In the genomic region with DNA sequence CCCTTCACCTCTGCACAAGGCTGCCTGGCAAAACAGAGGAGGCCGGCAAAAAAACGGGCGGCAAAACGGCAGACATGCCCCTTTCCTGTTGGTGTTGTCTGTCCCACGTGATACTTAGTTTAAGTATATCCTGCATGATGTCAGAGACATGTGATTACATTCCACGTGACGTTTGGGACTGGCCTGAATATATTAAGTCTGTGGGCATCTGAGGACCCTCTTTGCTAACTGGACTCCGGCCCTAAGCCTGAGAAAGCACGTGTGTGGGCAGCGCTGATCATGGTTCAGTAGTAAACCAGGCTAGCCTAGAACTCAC, we compare ENCODE assay signal across 8 mouse cellular contexts. TPM values are rescaled to one million over a fixed set of nuclear protein-coding genes. Genes with fewer than 3 reads are reported as not detected.
A peak's percentile ranks its signal among the peaks of the same experiment; 100 is the strongest.
DNase-seq lines count a peak whose midpoint lies in the region; ATAC-seq lines count a peak whose summit lies in the region.

No protein-coding gene starts in this region.

- 0 out of 2 replicates have a peak, but pooled peaks cover 5% of the 10 kb centered on the region for H3K27me3 ChIP-seq in kidney, embryonic 14.5 days (ENCODE audit: control insufficient read depth, insufficient read depth, low read length)
- no peaks in the 10 kb centered on the region for H3K27me3 ChIP-seq in hindbrain, embryonic 14.5 days (ENCODE audit: control insufficient read depth, insufficient read depth, low read length)
- peaks cover 18% of the 10 kb centered on the region for H3K27me3 ChIP-seq in midbrain, embryonic 13.5 days

- H3K27ac ChIP-seq in kidney, embryonic 14.5 days (ENCODE audit: low read depth, low read length), result peak overlapping the region; percentile 94
- peak overlapping the region; percentile 74 for H3K27ac ChIP-seq in hindbrain, embryonic 14.5 days
- H3K27ac ChIP-seq in midbrain, embryonic 13.5 days, result peak overlapping the region; percentile 82

- H3K9me3 ChIP-seq in kidney, embryonic 14.5 days (ENCODE audit: control insufficient read depth, low read length), result no peaks in the 10 kb centered on the region
- H3K9me3 ChIP-seq in hindbrain, embryonic 14.5 days (ENCODE audit: control insufficient read depth, low read length), result no peaks in the 10 kb centered on the region
- no peaks in the 10 kb centered on the region for H3K9me3 ChIP-seq in midbrain, embryonic 13.5 days

- H3K4me2 ChIP-seq in kidney, embryonic 14.5 days (replicated peaks; ENCODE audit: low read depth, low read length), result no peak overlapping the region
- peak overlapping the region; percentile 27; the same call in 1 of the 2 replicates for H3K4me2 ChIP-seq in hindbrain, embryonic 14.5 days (replicated peaks)
- H3K4me2 ChIP-seq in midbrain, embryonic 13.5 days (replicated peaks), result no peak overlapping the region

- peaks cover 54% of the 10 kb centered on the region for H3K36me3 ChIP-seq in kidney, embryonic 14.5 days (ENCODE audit: control insufficient read depth, insufficient read depth, low read length)
- H3K36me3 ChIP-seq in hindbrain, embryonic 14.5 days (replicated peaks; ENCODE audit: control insufficient read depth, insufficient read depth), result peaks cover 70% of the 10 kb centered on the region
- peaks cover 35% of the 10 kb centered on the region for H3K36me3 ChIP-seq in midbrain, embryonic 13.5 days

- 0 out of 2 replicates have a peak overlapping the region, but pooled peaks have one; percentile 29 for H3K9ac ChIP-seq in kidney, embryonic 14.5 days (ENCODE audit: low read depth, low read length)
- peak overlapping the region; percentile 16; the same call in 1 of the 2 replicates for H3K9ac ChIP-seq in hindbrain, embryonic 14.5 days
- H3K9ac ChIP-seq in midbrain, embryonic 13.5 days (replicated peaks), result no peak overlapping the region

- 27% methylated on average over 10 of the region's 10 CpGs for WGBS in kidney, embryonic 14.5 days
- 24% methylated on average over 10 of the region's 10 CpGs for WGBS in hindbrain, embryonic 14.5 days
- 25% methylated on average over 10 of the region's 10 CpGs for WGBS in midbrain, embryonic 13.5 days

- no peak for DNase-seq in kidney, adult 18-20 months
- DNase-seq in embryo, embryonic 10.5 days (ENCODE audit: low spot score), result peak; percentile 67
- peak; percentile 39 for DNase-seq in hindbrain, embryonic 14.5 days (ENCODE audit: low spot score)
- no peak for DNase-seq in thymus, postnatal 25 days
- no peak for DNase-seq in cerebellum, postnatal 10 days

- ATAC-seq in kidney, embryonic 14.5 days (ENCODE audit: low FRiP score, low TSS enrichment), result 0 out of 2 replicates have a peak, but pooled peaks have one; percentile 0
- ATAC-seq in hindbrain, embryonic 14.5 days (ENCODE audit: low FRiP score), result no peak
- ATAC-seq in midbrain, embryonic 13.5 days, result no peak
- ATAC-seq in erythroid progenitor cell, adult 5-6 weeks (replicated peaks; ENCODE audit: low FRiP score, poor library complexity, severe bottlenecking), result no peak

- H3K4me3 ChIP-seq in kidney, embryonic 14.5 days (ENCODE audit: low read length), result no peak overlapping the region
- no peak overlapping the region for H3K4me3 ChIP-seq in hindbrain, embryonic 14.5 days (replicated peaks; ENCODE audit: low read length)
- no peak overlapping the region for H3K4me3 ChIP-seq in midbrain, embryonic 13.5 days (replicated peaks)

- peaks cover 33% of the 10 kb centered on the region for H3K4me1 ChIP-seq in kidney, embryonic 14.5 days (ENCODE audit: control insufficient read depth, insufficient read depth, low read length)
- peaks cover 29% of the 10 kb centered on the region for H3K4me1 ChIP-seq in hindbrain, embryonic 14.5 days (replicated peaks; ENCODE audit: control insufficient read depth, insufficient read depth, low read length)
- H3K4me1 ChIP-seq in midbrain, embryonic 13.5 days (replicated peaks), result peaks cover 62% of the 10 kb centered on the region

RNA-seq across cellular contexts. Expression of a gene that starts 8.3 kb away (rescaled TPM):
- 14.9 and 16.4 TPM in 2 replicates for polyA plus RNA-seq in kidney, embryonic 14.5 days (2014; fragmentation: Nextera tagmentation; extraction: Ambion mirVana)
- polyA plus RNA-seq in hindbrain, embryonic 14.5 days (2014; fragmentation: Nextera tagmentation; extraction: Ambion mirVana), result 0.84 and 1.3 TPM in 2 replicates
- 1.4 and 1.9 TPM in 2 replicates for polyA plus RNA-seq in midbrain, embryonic 13.5 days (2015; fragmentation: Nextera tagmentation; extraction: Ambion mirVana)
- total RNA-seq in erythroid progenitor cell, adult 5-6 weeks (2015; ENCODE audit: low replicate concordance), result 5.4 and 7.5 TPM in 2 replicates
- 4.2 TPM in 1 of 2 replicates, not detected in the other for total RNA-seq in erythroid progenitor cell, adult 5-6 weeks (2017; ENCODE audit: low replicate concordance)

RNA-seq across cellular contexts. Expression of a gene that starts 12.4 kb away (rescaled TPM):
- 0.61 and 1.5 TPM in 2 replicates for polyA plus RNA-seq in kidney, embryonic 14.5 days (2014; fragmentation: Nextera tagmentation; extraction: Ambion mirVana)
- 1.9 and 2.2 TPM in 2 replicates for polyA plus RNA-seq in hindbrain, embryonic 14.5 days (2014; fragmentation: Nextera tagmentation; extraction: Ambion mirVana)
- polyA plus RNA-seq in midbrain, embryonic 13.5 days (2015; fragmentation: Nextera tagmentation; extraction: Ambion mirVana), result 1.2 and 2.1 TPM in 2 replicates
- not detected in 2 replicates for total RNA-seq in erythroid progenitor cell, adult 5-6 weeks (2015; ENCODE audit: low replicate concordance)
- not detected in 2 replicates for total RNA-seq in erythroid progenitor cell, adult 5-6 weeks (2017; ENCODE audit: low replicate concordance)

RNA-seq across cellular contexts. Expression of a gene that starts 16.9 kb away (rescaled TPM):
- polyA plus RNA-seq in kidney, embryonic 14.5 days (2014; fragmentation: Nextera tagmentation; extraction: Ambion mirVana), result 3.5 and 3.8 TPM in 2 replicates
- polyA plus RNA-seq in hindbrain, embryonic 14.5 days (2014; fragmentation: Nextera tagmentation; extraction: Ambion mirVana), result 5.5 and 5.7 TPM in 2 replicates
- 6.9 and 7.2 TPM in 2 replicates for polyA plus RNA-seq in midbrain, embryonic 13.5 days (2015; fragmentation: Nextera tagmentation; extraction: Ambion mirVana)
- 2.1 and 4.3 TPM in 2 replicates for total RNA-seq in erythroid progenitor cell, adult 5-6 weeks (2015; ENCODE audit: low replicate concordance)
- not detected in 2 replicates for total RNA-seq in erythroid progenitor cell, adult 5-6 weeks (2017; ENCODE audit: low replicate concordance)

RNA-seq across cellular contexts. Expression of a gene that starts 16.9 kb away (rescaled TPM):
- 59.2 and 73.9 TPM in 2 replicates for polyA plus RNA-seq in kidney, embryonic 14.5 days (2014; fragmentation: Nextera tagmentation; extraction: Ambion mirVana)
- polyA plus RNA-seq in hindbrain, embryonic 14.5 days (2014; fragmentation: Nextera tagmentation; extraction: Ambion mirVana), result 68.9 TPM in 2 replicates
- 73.5 TPM in 2 replicates for polyA plus RNA-seq in midbrain, embryonic 13.5 days (2015; fragmentation: Nextera tagmentation; extraction: Ambion mirVana)
- 8.8 TPM in 1 of 2 replicates, not detected in the other for total RNA-seq in erythroid progenitor cell, adult 5-6 weeks (2015; ENCODE audit: low replicate concordance)
- total RNA-seq in erythroid progenitor cell, adult 5-6 weeks (2017; ENCODE audit: low replicate concordance), result 4.0 and 17.2 TPM in 2 replicates

RNA-seq across cellular contexts. Expression of a gene that starts 22.8 kb away (rescaled TPM):
- 101 and 108 TPM in 2 replicates for polyA plus RNA-seq in kidney, embryonic 14.5 days (2014; fragmentation: Nextera tagmentation; extraction: Ambion mirVana)
- 119 and 125 TPM in 2 replicates for polyA plus RNA-seq in hindbrain, embryonic 14.5 days (2014; fragmentation: Nextera tagmentation; extraction: Ambion mirVana)
- polyA plus RNA-seq in midbrain, embryonic 13.5 days (2015; fragmentation: Nextera tagmentation; extraction: Ambion mirVana), result 127 and 133 TPM in 2 replicates
- total RNA-seq in erythroid progenitor cell, adult 5-6 weeks (2015; ENCODE audit: low replicate concordance), result 235 and 246 TPM in 2 replicates
- total RNA-seq in erythroid progenitor cell, adult 5-6 weeks (2017; ENCODE audit: low replicate concordance), result 247 and 266 TPM in 2 replicates

Comparison
In these comparisons a context has a peak if more than half of its experiments do, and no peak if none do; other contexts are left out.
1. DNase-seq: peak in embryo, embryonic 10.5 days (single experiment) and hindbrain, embryonic 14.5 days (single experiment); none in kidney, adult 18-20 months (single experiment), thymus, postnatal 25 days (single experiment) and cerebellum, postnatal 10 days (0 of 2).
2. Peak in every context shown above with its lines, with median percentiles within 50 percentile points of each other: H3K27ac ChIP-seq.